ENCODE assay signal across 25 mouse cellular contexts in genomic region chr9:51798251-51798650, GRCm38 (mm10). TPM values are rescaled to one million over a fixed set of nuclear protein-coding genes. Genes with fewer than 3 reads are reported as not detected.
DNase-seq lines count a peak whose midpoint lies in the region; ATAC-seq lines count a peak whose summit lies in the region.
"Had no signal": no experiment of that assay in that cellular context is flagged by ENCODE, and none has a peak within 500 bp of the region (broad histone marks: within the 10 kb centered on the region; RNA-seq: fewer than 3 reads in every experiment).

No protein-coding gene starts in this region.

- H3K9ac ChIP-seq in heart, embryonic 12.5 days = no peak overlapping the region
- H3K9ac ChIP-seq: embryonic facial prominence, embryonic 12.5 days; forebrain, embryonic 13.5 days; forebrain, embryonic 15.5 days; forebrain, postnatal 0 days had no signal

- no peaks in the 10 kb centered on the region for H3K9me3 ChIP-seq in heart, embryonic 12.5 days (replicated peaks)
- H3K9me3 ChIP-seq: embryonic facial prominence, embryonic 10.5 days; embryonic facial prominence, embryonic 12.5 days; forebrain, embryonic 13.5 days; forebrain, embryonic 15.5 days; G1E had no signal

- DNase-seq in cerebellum, postnatal 10 days = peak; percentile 24 to 28
- no peak for DNase-seq in cerebellum, adult 18-20 months
- no peak for DNase-seq in frontal cortex, postnatal 25 days (ENCODE audit: low spot score in 2 of 2)
- peak; percentile 49 to 64 for DNase-seq in heart, adult 18-20 months
- no peak for DNase-seq in heart, postnatal 4 days
- peak; percentile 21 for DNase-seq in heart, adult 8-10 months (ENCODE audit: low spot score)
- DNase-seq: adrenal gland, adult 8-10 months; adrenal gland, postnatal 14 days; adrenal gland, postnatal 36 days; B cell, adult 2 months; cerebellum, adult 11-12 months; cerebellum, adult 8-10 months; cerebellum, adult 9-11 months; forebrain, postnatal 0 days had no signal

- 0 out of 2 replicates have a peak, but pooled peaks have one; percentile 33 for ATAC-seq in frontal cortex, adult (ENCODE audit: low TSS enrichment)
- ATAC-seq in heart, embryonic 12.5 days (ENCODE audit: insufficient number of reproducible peaks, low FRiP score) = no peak
- ATAC-seq: activated CD4-positive, CD25-positive, alpha-beta regulatory T cell, adult 4 months; CD4-positive, CD25-positive, alpha-beta regulatory T cell, adult 4 months; forebrain, embryonic 13.5 days; forebrain, embryonic 15.5 days; forebrain, postnatal 0 days; Patski had no signal

- no peak overlapping the region for H3K4me2 ChIP-seq in heart, embryonic 12.5 days
- H3K4me2 ChIP-seq: embryonic facial prominence, embryonic 12.5 days; forebrain, embryonic 13.5 days; forebrain, embryonic 15.5 days had no signal

- H3K4me1 ChIP-seq in heart, embryonic 12.5 days (replicated peaks) = 0 out of 2 replicates have a peak, but pooled peaks cover 3% of the 10 kb centered on the region
- H3K4me1 ChIP-seq: embryonic facial prominence, embryonic 10.5 days; embryonic facial prominence, embryonic 12.5 days; forebrain, embryonic 13.5 days; forebrain, embryonic 15.5 days had no signal

- no peak overlapping the region for H3K27ac ChIP-seq in heart, embryonic 12.5 days (ENCODE audit: poor library complexity, severe bottlenecking)
- H3K27ac ChIP-seq: embryonic facial prominence, embryonic 10.5 days; embryonic facial prominence, embryonic 12.5 days; forebrain, embryonic 13.5 days; forebrain, embryonic 15.5 days had no signal

- H3K36me3 ChIP-seq in heart, embryonic 12.5 days = no peaks in the 10 kb centered on the region
- H3K36me3 ChIP-seq: embryonic facial prominence, embryonic 10.5 days; embryonic facial prominence, embryonic 12.5 days; forebrain, embryonic 15.5 days; G1E had no signal

- 79% methylated on average over 5 of the region's 5 CpGs for WGBS in heart, embryonic 12.5 days

- H3K4me3 ChIP-seq in heart, embryonic 12.5 days = no peak overlapping the region
- H3K4me3 ChIP-seq: embryonic facial prominence, embryonic 10.5 days; embryonic facial prominence, embryonic 12.5 days; forebrain, embryonic 13.5 days; forebrain, embryonic 15.5 days had no signal

- no peaks in the 10 kb centered on the region for H3K27me3 ChIP-seq in heart, embryonic 12.5 days (replicated peaks)
- H3K27me3 ChIP-seq: CH12.LX; embryonic facial prominence, embryonic 12.5 days; forebrain, embryonic 13.5 days; forebrain, embryonic 15.5 days; Patski had no signal

RNA-seq across cellular contexts. Expression of gene Arhgap20, which starts 33.1 kb away (rescaled TPM):
- 10 to 100 TPM; 17.5 to 20.7 TPM for total RNA-seq in heart, adult 18-20 months (2021)
- 1 to 10 TPM; 1.4 to 2.1 TPM for total RNA-seq in heart, postnatal 4 days (2021)
- total RNA-seq in heart, adult 8-10 months (2022) = 10 to 100 TPM; 21.7 to 29.7 (median 23.7) TPM
- polyA plus RNA-seq in heart, embryonic 12.5 days (2016; fragmentation: Nextera tagmentation; extraction: Ambion mirVana) = 0.66 and 0.74 TPM in 2 replicates
- polyA plus RNA-seq: G1E had no signal

Comparison
In these comparisons a context has a peak if more than half of its experiments do, and no peak if none do; other contexts are left out.
1. DNase-seq: peak in cerebellum, postnatal 10 days (2 of 2), heart, adult 18-20 months (2 of 2) and heart, adult 8-10 months (single experiment); none in cerebellum, adult 18-20 months (0 of 2), frontal cortex, postnatal 25 days (0 of 2) and heart, postnatal 4 days (single experiment).
2. RNA of gene Arhgap20, which starts 33.1 kb away (total RNA-seq): 21.7 to 29.7 TPM in heart, adult 8-10 months and 17.5 to 20.7 TPM in heart, adult 18-20 months; 1.4 to 2.1 TPM in heart, postnatal 4 days; every median in the first group is over 4 times any median in the second.